Mouse (Mus musculus) brain, embryonic 14.5 days (tissue): Measurements from ENCODE around the gene Myof.

ENCODE experiments used
- CTCF ChIP-seq: fragments of 200-500 bp; IDR thresholded peaks from 2 replicates; pipeline ENCODE4 v1.5.1; 2012; ENCODE audit warnings: inconsistent platforms, mild to moderate bottlenecking, moderate library complexity, borderline replicate concordance; ENCODE audit not compliant: insufficient read depth, insufficient read length; ENCODE audit errors: extremely low read depth
- POLR2A ChIP-seq: fragments of 200-500 bp; IDR thresholded peaks from 2 replicates; pipeline ENCODE4 v1.6.1; 2012; ENCODE audit warnings: mild to moderate bottlenecking, inconsistent platforms, borderline replicate concordance; ENCODE audit not compliant: poor library complexity, insufficient read depth, insufficient read length, severe bottlenecking; ENCODE audit errors: extremely low read depth

DNA sequence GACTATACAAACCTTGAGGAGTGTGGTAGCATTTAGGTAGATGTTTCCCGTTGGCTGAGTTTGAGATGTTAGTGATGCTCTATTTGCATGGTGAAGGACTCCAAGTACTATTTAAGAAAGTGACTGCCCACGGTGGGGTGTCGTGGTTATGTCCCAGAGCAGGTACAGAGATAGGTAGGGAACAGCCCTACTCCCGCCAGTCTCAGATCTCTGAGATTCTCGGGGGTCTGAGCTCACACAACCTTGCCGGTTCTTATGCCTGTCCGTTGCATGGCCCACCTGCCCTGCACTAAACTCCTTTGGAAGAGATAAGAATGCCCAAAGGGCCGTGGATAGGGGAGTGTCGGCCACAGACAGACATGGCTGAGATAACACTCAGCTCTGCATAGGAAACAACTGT is 12.2 kb downstream of the Myof start:
- TF ChIP-seq CTCF: no peak
- TF ChIP-seq POLR2A: no peak
